Mouse (Mus musculus): ENCODE measurements at regions not wholly inside any gene's neighbourhood (a gene's known extent, or its start where the extent isn't known, plus 50 kb on each side); places are given as distances from the start of the nearest gene placed in this dataset.

GRCm38 (mm10) chr13:35383624-35384018 lies 276.0 kb upstream of the Cdyl start:
- no peaks in the 10 kb centered on the region for H3K9me3 ChIP-seq (replicated peaks; ENCODE audit: control insufficient read depth, low read length)

GRCm38 (mm10) chr13:35388380-35388779 lies 271.3 kb upstream of the Cdyl start:
- WGBS = 74% methylated on average over 1 of the region's 1 CpGs
- Histone ChIP-seq H3K4me3 (ENCODE audit: low read depth, low read length) (no peak overlapping the region), H3K9me3 (replicated peaks; ENCODE audit: control insufficient read depth, low read length) (no peaks in the 10 kb centered on the region), H3K4me2 (ENCODE audit: low read length) (no peak overlapping the region), H3K9ac (ENCODE audit: low read length) (no peak overlapping the region), H3K27ac (ENCODE audit: low read depth, low read length) (no peak overlapping the region), H3K27me3 (replicated peaks; ENCODE audit: control insufficient read depth, insufficient read depth, low read length) (no peaks in the 10 kb centered on the region), H3K4me1 (ENCODE audit: control insufficient read depth, insufficient read depth, low read length) (no peaks in the 10 kb centered on the region), H3K36me3 (ENCODE audit: control insufficient read depth, insufficient read depth, low read length) (no peaks in the 10 kb centered on the region)
- DNase-seq (ENCODE audit: low spot score) (no peak), ATAC-seq (no peak)

More at GRCm38 (mm10) chr13:35383624-35384018, 276.0 kb upstream of the Cdyl start:
- Histone ChIP-seq H3K4me2 (ENCODE audit: low read length) (no peak overlapping the region), H3K27ac (ENCODE audit: low read depth, low read length) (no peak overlapping the region), H3K9ac (ENCODE audit: low read length) (no peak overlapping the region), H3K4me3 (ENCODE audit: low read depth, low read length) (no peak overlapping the region), H3K27me3 (replicated peaks; ENCODE audit: control insufficient read depth, insufficient read depth, low read length) (no peaks in the 10 kb centered on the region), H3K4me1 (ENCODE audit: control insufficient read depth, insufficient read depth, low read length) (no peaks in the 10 kb centered on the region), H3K36me3 (ENCODE audit: control insufficient read depth, insufficient read depth, low read length) (no peaks in the 10 kb centered on the region)
- ATAC-seq (no peak), DNase-seq (ENCODE audit: low spot score) (no peak)
- 67% methylated on average over 8 of the region's 8 CpGs for WGBS

GRCm38 (mm10) chr13:35389781-35390525 lies 269.7 kb upstream of the Cdyl start:
- Histone ChIP-seq H3K9me3 (replicated peaks; ENCODE audit: control insufficient read depth, low read length) (no peaks in the 10 kb centered on the region), H3K4me3 (ENCODE audit: low read depth, low read length) (no peak overlapping the region), H3K4me2 (ENCODE audit: low read length) (no peak overlapping the region), H3K36me3 (ENCODE audit: control insufficient read depth, insufficient read depth, low read length) (no peaks in the 10 kb centered on the region), H3K27ac (ENCODE audit: low read depth, low read length) (no peak overlapping the region), H3K27me3 (replicated peaks; ENCODE audit: control insufficient read depth, insufficient read depth, low read length) (no peaks in the 10 kb centered on the region), H3K4me1 (ENCODE audit: control insufficient read depth, insufficient read depth, low read length) (no peaks in the 10 kb centered on the region), H3K9ac (ENCODE audit: low read length) (no peak overlapping the region)
- 92% methylated on average over 6 of the region's 6 CpGs for WGBS
- ATAC-seq (no peak), DNase-seq (ENCODE audit: low spot score) (no peak)

- Histone ChIP-seq H3K9ac (ENCODE audit: low read length) (no peak overlapping the region), H3K4me1 (ENCODE audit: control insufficient read depth, insufficient read depth, low read length) (no peaks in the 10 kb centered on the region), H3K27me3 (replicated peaks; ENCODE audit: control insufficient read depth, insufficient read depth, low read length) (no peaks in the 10 kb centered on the region), H3K4me2 (ENCODE audit: low read length) (no peak overlapping the region), H3K27ac (ENCODE audit: low read depth, low read length) (no peak overlapping the region), H3K36me3 (ENCODE audit: control insufficient read depth, insufficient read depth, low read length) (no peaks in the 10 kb centered on the region), H3K4me3 (ENCODE audit: low read depth, low read length) (no peak overlapping the region), H3K9me3 (replicated peaks; ENCODE audit: control insufficient read depth, low read length) (no peaks in the 10 kb centered on the region)
- 98% methylated on average over 4 of the region's 4 CpGs for WGBS
- DNase-seq (ENCODE audit: low spot score) (no peak), ATAC-seq (no peak)
Observed at GRCm38 (mm10) chr13:35390526-35390880, 269.1 kb upstream of the Cdyl start.

- DNase-seq (ENCODE audit: low spot score) = no peak
- Histone ChIP-seq H3K4me2 (ENCODE audit: low read length) (no peak overlapping the region), H3K27ac (ENCODE audit: low read depth, low read length) (no peak overlapping the region), H3K9ac (ENCODE audit: low read length) (no peak overlapping the region), H3K36me3 (ENCODE audit: control insufficient read depth, insufficient read depth, low read length) (no peaks in the 10 kb centered on the region), H3K4me3 (ENCODE audit: low read depth, low read length) (no peak overlapping the region), H3K4me1 (ENCODE audit: control insufficient read depth, insufficient read depth, low read length) (no peaks in the 10 kb centered on the region), H3K9me3 (replicated peaks; ENCODE audit: control insufficient read depth, low read length) (no peaks in the 10 kb centered on the region), H3K27me3 (replicated peaks; ENCODE audit: control insufficient read depth, insufficient read depth, low read length) (no peaks in the 10 kb centered on the region)
- WGBS = 87% methylated on average over 6 of the region's 6 CpGs
- ATAC-seq = no peak
Observed at GRCm38 (mm10) chr13:35392167-35392566, 267.5 kb upstream of the Cdyl start.

GRCm38 (mm10) chr13:35395192-35395591 lies 264.4 kb upstream of the Cdyl start:
- ATAC-seq (no peak), DNase-seq (ENCODE audit: low spot score) (no peak)
- Histone ChIP-seq H3K27ac (ENCODE audit: low read depth, low read length) (no peak overlapping the region), H3K27me3 (replicated peaks; ENCODE audit: control insufficient read depth, insufficient read depth, low read length) (no peaks in the 10 kb centered on the region), H3K4me3 (ENCODE audit: low read depth, low read length) (no peak overlapping the region), H3K4me1 (ENCODE audit: control insufficient read depth, insufficient read depth, low read length) (no peaks in the 10 kb centered on the region), H3K9ac (ENCODE audit: low read length) (no peak overlapping the region), H3K36me3 (ENCODE audit: control insufficient read depth, insufficient read depth, low read length) (no peaks in the 10 kb centered on the region), H3K4me2 (ENCODE audit: low read length) (no peak overlapping the region), H3K9me3 (replicated peaks; ENCODE audit: control insufficient read depth, low read length) (no peaks in the 10 kb centered on the region)
- WGBS = 86% methylated on average over 4 of the region's 4 CpGs

- 30% methylated on average over 5 of the region's 5 CpGs for WGBS
- ATAC-seq (no peak), DNase-seq (ENCODE audit: low spot score) (no peak)
- H3K9me3 ChIP-seq (replicated peaks; ENCODE audit: control insufficient read depth, low read length) = no peaks in the 10 kb centered on the region
- no peaks in the 10 kb centered on the region for H3K36me3 ChIP-seq (ENCODE audit: control insufficient read depth, insufficient read depth, low read length)
- no peak overlapping the region for H3K27ac ChIP-seq (ENCODE audit: low read depth, low read length)
- no peak overlapping the region for H3K4me2 ChIP-seq (ENCODE audit: low read length)
- H3K27me3 ChIP-seq (replicated peaks; ENCODE audit: control insufficient read depth, insufficient read depth, low read length) = no peaks in the 10 kb centered on the region
- no peak overlapping the region for H3K4me3 ChIP-seq (ENCODE audit: low read depth, low read length)
- no peaks in the 10 kb centered on the region for H3K4me1 ChIP-seq (ENCODE audit: control insufficient read depth, insufficient read depth, low read length)
- H3K9ac ChIP-seq (ENCODE audit: low read length) = no peak overlapping the region
Observed at GRCm38 (mm10) chr13:35395630-35396029, 264.0 kb upstream of the Cdyl start.

GRCm38 (mm10) chr13:35397166-35397565 lies 262.5 kb upstream of the Cdyl start:
- 82% methylated on average over 2 of the region's 2 CpGs for WGBS
- DNase-seq (ENCODE audit: low spot score) = no peak
- H3K4me1 ChIP-seq (ENCODE audit: control insufficient read depth, insufficient read depth, low read length) = no peaks in the 10 kb centered on the region
- H3K9me3 ChIP-seq (replicated peaks; ENCODE audit: control insufficient read depth, low read length) = no peaks in the 10 kb centered on the region
- no peak overlapping the region for H3K27ac ChIP-seq (ENCODE audit: low read depth, low read length)
- no peak overlapping the region for H3K4me3 ChIP-seq (ENCODE audit: low read depth, low read length)
- H3K27me3 ChIP-seq (replicated peaks; ENCODE audit: control insufficient read depth, insufficient read depth, low read length) = no peaks in the 10 kb centered on the region
- no peak for ATAC-seq
- H3K36me3 ChIP-seq (ENCODE audit: control insufficient read depth, insufficient read depth, low read length) = no peaks in the 10 kb centered on the region
- no peak overlapping the region for H3K4me2 ChIP-seq (ENCODE audit: low read length)
- H3K9ac ChIP-seq (ENCODE audit: low read length) = no peak overlapping the region

GRCm38 (mm10) chr13:35398192-35398591 lies 261.4 kb upstream of the Cdyl start:
- Histone ChIP-seq H3K27me3 (replicated peaks; ENCODE audit: control insufficient read depth, insufficient read depth, low read length) (no peaks in the 10 kb centered on the region), H3K4me2 (ENCODE audit: low read length) (no peak overlapping the region), H3K9me3 (replicated peaks; ENCODE audit: control insufficient read depth, low read length) (no peaks in the 10 kb centered on the region), H3K4me3 (ENCODE audit: low read depth, low read length) (no peak overlapping the region), H3K9ac (ENCODE audit: low read length) (no peak overlapping the region), H3K4me1 (ENCODE audit: control insufficient read depth, insufficient read depth, low read length) (no peaks in the 10 kb centered on the region), H3K27ac (ENCODE audit: low read depth, low read length) (no peak overlapping the region), H3K36me3 (ENCODE audit: control insufficient read depth, insufficient read depth, low read length) (no peaks in the 10 kb centered on the region)
- ATAC-seq = no peak
- no peak for DNase-seq (ENCODE audit: low spot score)
- WGBS = 80% methylated on average over 8 of the region's 8 CpGs
